In genomic region chrX:81070210-81070803, GRCm38 (mm10) we compare ENCODE assay signal across 8 mouse cellular contexts. TPM values are rescaled to one million over a fixed set of nuclear protein-coding genes. Genes with fewer than 3 reads are reported as not detected.
DNase-seq lines count a peak whose midpoint lies in the region; ATAC-seq lines count a peak whose summit lies in the region.

Gene Tmem47, plus strand, starts transcription at chrX:81070698.

- no peaks in the 10 kb centered on the region for H3K36me3 ChIP-seq in lung, embryonic 15.5 days

- no peaks in the 10 kb centered on the region for H3K4me1 ChIP-seq in lung, embryonic 15.5 days

- H3K27me3 ChIP-seq in lung, embryonic 15.5 days = no peaks in the 10 kb centered on the region

- H3K4me3 ChIP-seq in lung, embryonic 15.5 days = peak within 1 kb of the TSS; percentile 62

- peak within 1 kb of the TSS; percentile 86 for H3K27ac ChIP-seq in lung, embryonic 15.5 days

- no peaks in the 10 kb centered on the region for H3K9me3 ChIP-seq in lung, embryonic 15.5 days

- DNase-seq in R1 (ENCODE audit: low read depth, low spot score) (peak; percentile 79), adipocyte (ENCODE audit: low spot score) (no peak)
- DNase-seq in cerebellum, adult 9-10 months = peak; percentile 48
- peak; percentile 19 to 62 for DNase-seq in frontal cortex, adult 2 months (ENCODE audit: extremely low spot score in 1 of 2, low spot score in 1 of 2)
- DNase-seq in heart, postnatal 4 days = peak; percentile 77
- DNase-seq in layer of hippocampus, adult 9-11 months = peak; percentile 29
- peak; percentile 84 for DNase-seq in retina, embryonic 14.5 days (ENCODE audit: low spot score)

- peak within 1 kb of the TSS; percentile 60 for H3K9ac ChIP-seq in lung, embryonic 15.5 days

- peak within 1 kb of the TSS; percentile 54 for H3K4me2 ChIP-seq in lung, embryonic 15.5 days

- peak; percentile 97 for ATAC-seq in lung, embryonic 15.5 days (ENCODE audit: borderline replicate concordance, extremely low read depth, low FRiP score, low TSS enrichment)

- 9% methylated on average over 30 of the region's 39 CpGs for WGBS in lung, embryonic 15.5 days

RNA-seq across cellular contexts. Expression of gene Tmem47, which starts in this region (rescaled TPM):
- 79.3 and 80.6 TPM in 2 replicates for polyA plus RNA-seq in frontal cortex, adult 2 months (2012; rRNA removed)
- 10 to 100 TPM; 35.0 to 41.9 TPM for total RNA-seq in heart, postnatal 4 days (2021)
- polyA plus RNA-seq in lung, embryonic 15.5 days (2015; fragmentation: Nextera tagmentation; extraction: Ambion mirVana) = 16.9 and 17.8 TPM in 2 replicates
